Mouse (Mus musculus) midbrain, embryonic 10.5 days (tissue): ENCODE results near the gene Rsad2. TPM values are rescaled to one million over a fixed set of nuclear protein-coding genes. Genes with fewer than 3 reads are reported as not detected.

Source experiments
- microRNA-seq: library from miRNA; unstranded; fragments of <30 nt; microRNA quantifications from one replicate; pipeline ENCODE4, GENCODE M21; 2017
- polyA plus RNA-seq: library from polyadenylated mRNA; unstranded; fragments of >200 nt; fragmentation: Nextera tagmentation; extraction: Ambion mirVana; gene quantifications from 2 replicates; pipeline ENCODE4 v1.2.1, GENCODE M21; 2016

Gene Rsad2
- polyA plus RNA-seq, 1 experiment from 2014 or later = 0.35 TPM

Small RNA genes lying within 50 kb of the gene (microRNA-seq; reads per million reads assigned to microRNA genes)
- gene Mir6538 = 28.1 reads per million, percentile 35 among the genes with 10 or more reads in this experiment

Other genes with a start within 250 kb of the Rsad2 start
- 35.5 and 35.6 TPM in 2 replicates for gene Rnf144a, start 41.2 kb downstream of the Rsad2 start, polyA plus RNA-seq
- gene Cmpk2, start 12.8 kb upstream of the Rsad2 start, polyA plus RNA-seq = 4.2 and 6.2 TPM in 2 replicates